Mouse (Mus musculus): ENCODE data around the gene Ovca2.

- TF ChIP-seq CTCF (conservative IDR thresholded peaks at IDR 0.05; ENCODE audit: low read length), result no peak
- no peak for TF ChIP-seq NANOG (IDR thresholded peaks at IDR 0.05; ENCODE audit: borderline replicate concordance, low read length)
Measured at GRCm38 (mm10) chr11:75135358-75135757, 43.3 kb downstream of the Ovca2 start.
